47 mouse cellular contexts compared by ENCODE assay signal in the genomic region with DNA sequence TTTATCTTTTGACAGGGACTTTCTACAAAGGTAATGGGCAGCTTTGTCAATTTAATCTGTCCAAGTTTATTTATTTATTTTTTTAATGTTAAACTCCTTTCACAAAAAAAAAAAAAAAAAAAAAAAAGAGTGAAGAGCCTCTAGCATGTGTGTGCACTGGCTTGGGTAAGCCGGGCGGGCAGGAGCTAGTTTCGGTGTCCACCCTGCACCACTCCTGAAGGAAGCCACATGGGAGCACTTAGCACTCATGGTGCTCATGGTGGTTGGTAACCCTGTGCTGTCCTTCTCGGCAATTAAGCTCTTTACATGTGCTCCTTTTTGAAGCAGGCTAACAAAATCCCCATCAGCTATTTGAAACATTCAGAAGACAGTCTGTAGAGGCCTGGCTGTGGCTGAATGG. TPM values are rescaled to one million over a fixed set of nuclear protein-coding genes. Genes with fewer than 3 reads are reported as not detected.
"Had no signal": no experiment of that assay in that cellular context is flagged by ENCODE, and none has a peak within 500 bp of the region (broad histone marks: within the 10 kb centered on the region; RNA-seq: fewer than 3 reads in every experiment).

No protein-coding gene starts in this region.

- H3K36me3 ChIP-seq: heart, embryonic 10.5 days; heart, embryonic 12.5 days; heart, embryonic 15.5 days; hindbrain, embryonic 12.5 days; intestine, embryonic 15.5 days; kidney, embryonic 15.5 days had no signal

- H3K4me2 ChIP-seq: heart, embryonic 11.5 days; heart, embryonic 12.5 days; heart, embryonic 13.5 days; heart, embryonic 15.5 days; hindbrain, embryonic 12.5 days; hindbrain, embryonic 13.5 days; hindbrain, embryonic 14.5 days; intestine, embryonic 15.5 days; kidney, embryonic 15.5 days had no signal

- H3K27ac ChIP-seq: heart, embryonic 10.5 days; heart, embryonic 13.5 days; heart, embryonic 15.5 days; hindbrain, embryonic 10.5 days; hindbrain, embryonic 12.5 days; hindbrain, embryonic 13.5 days; hindbrain, embryonic 14.5 days; intestine, embryonic 15.5 days; kidney, embryonic 15.5 days; kidney, postnatal 0 days; layer of hippocampus, adult 2 months had no signal

- H3K27me3 ChIP-seq: heart, embryonic 12.5 days; heart, embryonic 13.5 days; heart, embryonic 15.5 days; hindbrain, embryonic 12.5 days; hindbrain, embryonic 13.5 days; intestine, embryonic 15.5 days; kidney, embryonic 15.5 days had no signal

- H3K9ac ChIP-seq: heart, embryonic 12.5 days; heart, embryonic 13.5 days; heart, embryonic 15.5 days; hindbrain, embryonic 12.5 days; hindbrain, embryonic 13.5 days; hindbrain, embryonic 14.5 days; intestine, embryonic 15.5 days; kidney, embryonic 15.5 days had no signal

- H3K4me1 ChIP-seq: heart, embryonic 10.5 days; heart, embryonic 12.5 days; heart, embryonic 13.5 days; hindbrain, embryonic 10.5 days; hindbrain, embryonic 12.5 days; hindbrain, embryonic 13.5 days; intestine, embryonic 15.5 days; kidney, embryonic 15.5 days had no signal

- H3K9me3 ChIP-seq: heart, embryonic 10.5 days; heart, embryonic 12.5 days; heart, embryonic 13.5 days; heart, embryonic 15.5 days; hindbrain, embryonic 10.5 days; hindbrain, embryonic 12.5 days; hindbrain, embryonic 13.5 days; intestine, embryonic 15.5 days; kidney, embryonic 15.5 days had no signal

- H3K4me3 ChIP-seq: heart, embryonic 10.5 days; heart, embryonic 12.5 days; heart, embryonic 13.5 days; heart, embryonic 15.5 days; hindbrain, embryonic 10.5 days; hindbrain, embryonic 12.5 days; hindbrain, embryonic 13.5 days; intestine, embryonic 15.5 days; kidney, embryonic 15.5 days; layer of hippocampus, adult 2 months had no signal

- ATAC-seq: hindbrain, embryonic 16.5 days; inflammation-experienced regulatory T-cells, adult 6 months; intestine, embryonic 15.5 days; intestine, embryonic 16.5 days; intestine, postnatal 0 days had no signal

- DNase-seq: heart, postnatal 10 days; heart, postnatal 14 days; heart, postnatal 36 days; heart, postnatal 4 days; kidney, adult 11 months; kidney, adult 18-20 months; kidney, adult 2 months; kidney, adult 8-10 months; kidney, adult 9 months; kidney, postnatal 10 days; kidney, postnatal 14 days; kidney, postnatal 25 days; kidney, postnatal 36 days; kidney, postnatal 4 days; layer of hippocampus, adult 9-11 months; layer of hippocampus, postnatal 36 days had no signal

RNA-seq across cellular contexts. Expression of a gene that starts 55.8 kb away (rescaled TPM):
- total RNA-seq: layer of hippocampus, adult 18-20 months; layer of hippocampus, adult 2 months; layer of hippocampus, postnatal 25 days; left cerebral cortex, adult 18-20 months had no signal

RNA-seq across cellular contexts. Expression of a gene that starts 56.3 kb away (rescaled TPM):
- total RNA-seq: heart, adult 8-10 months; heart, postnatal 10 days; heart, postnatal 14 days; heart, postnatal 25 days; heart, postnatal 36 days; heart, postnatal 4 days; hematopoietic stem cell, adult 5-6 weeks; layer of hippocampus, adult 18-20 months; layer of hippocampus, adult 2 months; layer of hippocampus, adult 8-10 months; layer of hippocampus, postnatal 10 days; layer of hippocampus, postnatal 14 days; layer of hippocampus, postnatal 25 days; layer of hippocampus, postnatal 36 days; left cerebral cortex, adult 18-20 months had no signal
- polyA plus RNA-seq: heart, embryonic 10.5 days; heart, embryonic 12.5 days; heart, embryonic 13.5 days; heart, embryonic 14.5 days; heart, embryonic 15.5 days; heart, embryonic 16.5 days; heart, postnatal 0 days; intestine, embryonic 14.5 days; intestine, embryonic 15.5 days; intestine, embryonic 16.5 days; intestine, postnatal 0 days; large intestine, adult 2 months had no signal
